Mouse (Mus musculus): ENCODE data around the gene Dusp7. TPM values are rescaled to one million over a fixed set of nuclear protein-coding genes. Genes with fewer than 3 reads are reported as not detected.
A peak's percentile ranks its signal among the peaks of the same experiment; 100 is the strongest.

Dusp7 gene
- polyA plus RNA-seq, 1 experiment from 2014 or later = 27.8 TPM

DNA sequence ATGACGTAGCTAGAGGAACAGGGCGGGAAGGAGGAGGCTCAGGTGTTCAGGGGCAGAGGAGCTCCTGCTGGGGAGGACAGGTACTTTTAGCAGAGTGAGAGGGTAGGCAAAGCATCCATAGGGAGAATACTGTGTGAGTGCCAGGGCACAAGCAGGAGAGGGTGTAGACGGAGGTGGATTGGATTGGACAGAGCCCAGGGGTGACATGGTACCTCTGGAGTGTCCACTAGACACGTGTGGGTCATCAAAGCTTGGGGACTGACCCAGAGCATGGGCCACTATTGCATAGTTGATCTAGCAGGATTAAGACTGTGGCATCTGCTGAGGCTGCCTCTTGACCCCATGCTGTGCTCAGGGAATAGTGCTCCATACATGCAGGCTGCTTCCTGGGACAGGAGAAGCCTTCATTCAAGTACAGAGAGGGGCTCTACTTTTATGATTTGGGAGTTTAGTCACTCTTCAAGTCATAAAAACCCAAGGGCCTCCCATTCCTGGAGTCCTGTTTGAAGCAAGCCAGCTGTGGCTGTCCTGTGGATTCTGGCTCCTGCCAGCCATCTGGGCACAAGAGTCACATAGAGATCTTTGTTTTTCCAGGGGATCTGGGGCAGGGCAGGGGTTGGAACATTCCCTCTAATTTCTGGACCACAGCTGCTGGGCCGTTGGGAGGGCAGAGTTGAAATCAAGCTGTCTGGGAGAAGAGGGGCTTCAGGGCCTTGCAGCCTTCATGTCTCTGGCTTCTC, 39.5 kb upstream of the Dusp7 start:
- no peaks in the 10 kb centered on the region for H3K36me3 ChIP-seq (ENCODE audit: insufficient read depth, low read length)
- peak overlapping the region; percentile 87 for H3K27ac ChIP-seq (ENCODE audit: low read length)
- no peak overlapping the region for H3K4me2 ChIP-seq (replicated peaks; ENCODE audit: low read depth, low read length)
- DNase-seq (ENCODE audit: low spot score) (peak; percentile 48), ATAC-seq (no peak)
- no peak overlapping the region for H3K4me3 ChIP-seq (ENCODE audit: low read depth, low read length)
- no peak overlapping the region for H3K9ac ChIP-seq (replicated peaks; ENCODE audit: low read depth)
- no peaks in the 10 kb centered on the region for H3K9me3 ChIP-seq (ENCODE audit: low read length)
- H3K27me3 ChIP-seq (replicated peaks; ENCODE audit: insufficient read depth, low read length) = no peaks in the 10 kb centered on the region
- TF ChIP-seq EP300 (IDR thresholded peaks at IDR 0.05) = no peak
- peak; percentile 8; the same call in 1 of the 2 replicates for TF ChIP-seq CTCF (IDR thresholded peaks at IDR 0.05)
- H3K4me1 ChIP-seq (ENCODE audit: insufficient read depth, low read depth, low read length) = peaks cover 7% of the 10 kb centered on the region; the same call in 1 of the 2 replicates
- WGBS = 63% methylated on average over 5 of the region's 5 CpGs

DNA sequence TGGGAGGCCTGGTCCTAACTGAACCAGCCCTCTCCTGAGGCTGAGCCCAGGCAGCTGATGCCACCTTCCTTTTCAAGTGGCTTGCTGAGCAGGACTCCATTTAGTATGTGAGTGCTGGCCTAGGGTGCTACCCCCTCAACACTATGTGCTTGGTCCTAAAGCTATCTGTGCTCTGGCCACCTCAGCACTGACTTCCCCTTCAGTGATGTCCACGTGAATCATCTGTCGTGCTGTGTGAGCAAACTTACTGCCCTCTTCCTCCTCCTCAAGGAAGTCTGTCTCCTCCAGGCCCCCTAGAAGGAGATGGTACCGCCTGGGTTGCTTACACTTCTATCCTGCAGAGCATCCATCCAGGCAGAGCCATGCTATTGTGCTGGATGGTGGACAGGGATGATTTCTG, 35.7 kb upstream of the Dusp7 start:
- no peak for TF ChIP-seq CTCF (IDR thresholded peaks at IDR 0.05)
- no peak for TF ChIP-seq EP300 (IDR thresholded peaks at IDR 0.05)
- DNase-seq (ENCODE audit: low spot score) (no peak), ATAC-seq (no peak)
- H3K27me3 ChIP-seq (replicated peaks; ENCODE audit: insufficient read depth, low read length) = no peaks in the 10 kb centered on the region
- no peak overlapping the region for H3K4me3 ChIP-seq (ENCODE audit: low read depth, low read length)
- no peaks in the 10 kb centered on the region for H3K36me3 ChIP-seq (ENCODE audit: insufficient read depth, low read length)
- peaks cover 3% of the 10 kb centered on the region; the same call in 1 of the 2 replicates for H3K4me1 ChIP-seq (ENCODE audit: insufficient read depth, low read depth, low read length)
- H3K9ac ChIP-seq (replicated peaks; ENCODE audit: low read depth) = no peak overlapping the region
- 67% methylated on average over 3 of the region's 3 CpGs for WGBS
- no peak overlapping the region for H3K4me2 ChIP-seq (replicated peaks; ENCODE audit: low read depth, low read length)
- no peak overlapping the region for H3K27ac ChIP-seq (ENCODE audit: low read length)
- H3K9me3 ChIP-seq (ENCODE audit: low read length) = no peaks in the 10 kb centered on the region

DNA sequence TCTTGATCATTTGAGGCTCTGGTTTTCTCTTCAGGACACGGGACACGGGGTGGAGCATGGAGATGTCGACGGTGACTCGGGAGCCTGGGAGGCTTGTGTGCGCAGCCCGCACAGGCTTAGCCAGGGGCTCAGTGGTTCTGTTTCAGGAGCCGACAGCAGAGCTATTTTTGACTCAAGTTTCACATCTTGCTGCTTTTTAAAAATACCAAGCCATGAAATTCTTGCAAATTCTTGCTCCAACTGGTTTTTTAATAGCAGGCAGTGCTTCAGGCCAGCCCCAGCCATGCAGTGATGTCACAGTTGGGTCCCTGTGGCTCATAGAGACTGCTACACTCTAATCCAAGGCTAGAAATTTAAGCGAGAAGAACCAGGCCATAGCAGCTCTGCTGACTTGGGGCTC, 30.8 kb upstream of the Dusp7 start:
- H3K9ac ChIP-seq (replicated peaks; ENCODE audit: low read depth) = no peak overlapping the region
- no peak for DNase-seq (ENCODE audit: low spot score)
- WGBS = 75% methylated on average over 9 of the region's 9 CpGs
- TF ChIP-seq EP300 (IDR thresholded peaks at IDR 0.05) (no peak), CTCF (IDR thresholded peaks at IDR 0.05) (no peak)
- H3K4me2 ChIP-seq (replicated peaks; ENCODE audit: low read depth, low read length) = no peak overlapping the region
- no peaks in the 10 kb centered on the region for H3K9me3 ChIP-seq (ENCODE audit: low read length)
- H3K27ac ChIP-seq (ENCODE audit: low read length) = peak overlapping the region; percentile 2; the same call in 1 of the 2 replicates
- no peak for ATAC-seq
- H3K36me3 ChIP-seq (ENCODE audit: insufficient read depth, low read length) = no peaks in the 10 kb centered on the region
- H3K4me3 ChIP-seq (ENCODE audit: low read depth, low read length) = no peak overlapping the region
- peaks cover 4% of the 10 kb centered on the region; the same call in 1 of the 2 replicates for H3K4me1 ChIP-seq (ENCODE audit: insufficient read depth, low read depth, low read length)
- H3K27me3 ChIP-seq (replicated peaks; ENCODE audit: insufficient read depth, low read length) = no peaks in the 10 kb centered on the region

DNA sequence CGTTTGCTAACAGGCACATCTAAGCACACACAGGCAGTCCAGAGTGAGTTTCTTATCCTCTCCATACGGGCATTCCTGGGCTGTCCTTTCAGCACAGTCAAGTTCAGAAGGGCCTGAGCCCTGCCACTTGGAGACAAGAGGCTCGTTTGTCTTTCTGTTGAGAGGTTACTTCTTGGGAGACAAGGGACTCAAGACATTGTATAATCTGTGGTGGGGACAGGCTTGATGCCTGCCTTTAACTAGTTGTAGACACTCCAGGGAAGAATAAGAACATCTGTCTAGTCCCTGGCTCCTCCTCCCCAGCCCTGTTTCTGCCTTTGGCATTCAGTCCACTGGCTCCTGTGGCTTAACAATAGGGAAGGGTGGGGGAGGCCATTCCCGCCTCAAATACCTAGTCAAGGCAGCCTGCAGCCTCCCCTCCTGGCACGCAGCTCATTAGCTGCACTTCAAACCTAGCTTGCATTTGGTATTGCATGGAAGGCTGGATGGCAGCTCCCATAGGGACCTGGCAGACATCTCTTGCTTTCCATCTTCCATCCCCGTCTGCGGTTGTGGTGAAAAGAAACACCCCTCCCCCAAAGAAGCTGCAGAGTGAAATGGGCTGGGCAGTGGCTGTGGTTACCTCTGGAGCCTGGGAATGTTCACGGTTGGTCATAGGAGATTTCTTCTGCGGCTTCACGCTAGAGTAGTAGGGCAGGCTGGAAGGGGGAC, 29.8 kb upstream of the Dusp7 start:
- WGBS = 33% methylated on average over 10 of the region's 10 CpGs
- Histone ChIP-seq H3K4me3 (ENCODE audit: low read depth, low read length) (no peak overlapping the region), H3K27ac (ENCODE audit: low read length) (peak overlapping the region; percentile 9; the same call in 1 of the 2 replicates), H3K4me2 (replicated peaks; ENCODE audit: low read depth, low read length) (no peak overlapping the region), H3K4me1 (ENCODE audit: insufficient read depth, low read depth, low read length) (peaks cover 4% of the 10 kb centered on the region; the same call in 1 of the 2 replicates), H3K27me3 (replicated peaks; ENCODE audit: insufficient read depth, low read length) (no peaks in the 10 kb centered on the region), H3K9me3 (ENCODE audit: low read length) (no peaks in the 10 kb centered on the region), H3K9ac (replicated peaks; ENCODE audit: low read depth) (no peak overlapping the region), H3K36me3 (ENCODE audit: insufficient read depth, low read length) (no peaks in the 10 kb centered on the region)
- TF ChIP-seq CTCF (IDR thresholded peaks at IDR 0.05) (no peak), EP300 (IDR thresholded peaks at IDR 0.05) (no peak)
- DNase-seq (ENCODE audit: low spot score) (peak; percentile 51), ATAC-seq (peak; percentile 45)

DNA sequence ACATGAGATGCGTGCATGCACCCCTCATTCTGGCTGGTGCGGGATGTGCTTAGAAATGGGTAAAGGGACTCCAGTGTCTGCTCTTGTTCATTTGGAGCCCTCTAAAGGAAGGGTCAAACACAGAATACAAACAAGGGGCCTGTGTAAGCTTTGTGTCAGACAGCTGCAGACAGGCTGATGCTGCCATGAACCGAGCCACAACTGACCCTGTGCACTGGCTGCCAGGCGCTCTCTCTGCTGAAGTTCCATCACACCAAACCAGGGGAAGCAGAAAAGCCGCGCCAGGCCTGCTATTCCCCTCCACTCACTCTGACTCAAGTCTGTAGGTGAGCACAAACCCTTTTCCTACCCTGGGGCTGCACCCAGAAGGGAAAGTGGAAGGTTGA, 29.3 kb upstream of the Dusp7 start:
- Histone ChIP-seq H3K4me1 (ENCODE audit: insufficient read depth, low read depth, low read length) (peaks cover 4% of the 10 kb centered on the region; the same call in 1 of the 2 replicates), H3K9ac (replicated peaks; ENCODE audit: low read depth) (no peak overlapping the region), H3K4me2 (replicated peaks; ENCODE audit: low read depth, low read length) (no peak overlapping the region), H3K36me3 (ENCODE audit: insufficient read depth, low read length) (no peaks in the 10 kb centered on the region), H3K27ac (ENCODE audit: low read length) (peak overlapping the region; percentile 9; the same call in 1 of the 2 replicates), H3K9me3 (ENCODE audit: low read length) (no peaks in the 10 kb centered on the region), H3K27me3 (replicated peaks; ENCODE audit: insufficient read depth, low read length) (no peaks in the 10 kb centered on the region), H3K4me3 (ENCODE audit: low read depth, low read length) (no peak overlapping the region)
- DNase-seq (ENCODE audit: low spot score) (no peak), ATAC-seq (no peak)
- WGBS = 56% methylated on average over 6 of the region's 6 CpGs
- TF ChIP-seq CTCF (IDR thresholded peaks at IDR 0.05) (no peak), EP300 (IDR thresholded peaks at IDR 0.05) (no peak)

DNA sequence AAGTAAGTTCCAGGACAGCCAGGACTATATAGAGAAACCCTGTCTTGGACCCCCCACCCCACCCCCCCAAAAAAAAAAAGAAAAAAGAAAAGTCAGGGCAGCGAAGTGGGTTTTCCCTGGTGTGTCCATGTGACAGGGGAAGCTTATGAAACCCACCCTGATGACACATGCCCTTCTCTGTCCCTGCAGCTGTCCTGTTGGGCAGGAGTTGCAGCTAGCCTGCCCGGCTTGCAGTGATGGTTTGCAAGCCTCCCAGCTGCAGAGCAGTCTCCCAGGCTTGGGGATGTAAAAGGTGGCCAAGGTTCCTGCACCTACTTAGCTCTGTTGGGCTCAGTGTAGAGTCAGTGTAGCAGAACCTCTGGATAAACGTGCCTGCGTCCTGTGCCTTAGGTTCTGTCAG, 28.7 kb upstream of the Dusp7 start:
- Histone ChIP-seq H3K4me3 (ENCODE audit: low read depth, low read length) (no peak overlapping the region), H3K4me2 (replicated peaks; ENCODE audit: low read depth, low read length) (no peak overlapping the region), H3K9ac (replicated peaks; ENCODE audit: low read depth) (no peak overlapping the region), H3K9me3 (ENCODE audit: low read length) (no peaks in the 10 kb centered on the region), H3K27me3 (replicated peaks; ENCODE audit: insufficient read depth, low read length) (no peaks in the 10 kb centered on the region), H3K36me3 (ENCODE audit: insufficient read depth, low read length) (no peaks in the 10 kb centered on the region), H3K4me1 (ENCODE audit: insufficient read depth, low read depth, low read length) (peaks cover 4% of the 10 kb centered on the region; the same call in 1 of the 2 replicates), H3K27ac (ENCODE audit: low read length) (no peak overlapping the region)
- DNase-seq (ENCODE audit: low spot score) (no peak), ATAC-seq (no peak)
- WGBS = 83% methylated on average over 4 of the region's 4 CpGs
- TF ChIP-seq CTCF (IDR thresholded peaks at IDR 0.05) (no peak), EP300 (IDR thresholded peaks at IDR 0.05) (no peak)

Measured in lung, postnatal 0 days (tissue).